In genomic region chr8:105636018-105636962, GRCm38 (mm10) we compare ENCODE assay signal across 8 mouse cellular contexts. TPM values are rescaled to one million over a fixed set of nuclear protein-coding genes. Genes with fewer than 3 reads are reported as not detected.
A peak's percentile ranks its signal among the peaks of the same experiment; 100 is the strongest.
DNase-seq lines count a peak whose midpoint lies in the region; ATAC-seq and TF ChIP-seq lines count a peak whose summit lies in the region.

Ctcf (plus strand) TSS chr8:105636568.

- in situ Hi-C loops in CH12.LX (cut with MboI; ENCODE audit: low pct_ligation_motif_present, low pct_unique_long_range_greater_than_20kb, low sequenced_read_pairs), result loop anchor here (5.0 kb wide), 1 partner anchor 51 kb away; the partner anchor contains the start of gene Carmil2

- DNase-seq in CH12.LX (ENCODE audit: extremely low read depth), result peak; percentile 89
- DNase-seq in c-Kit-positive CD71-positive TER-119-negative erythroid progenitor cells, embryonic 14.5 days (ENCODE audit: low read depth), result peak; percentile 82
- DNase-seq in heart, postnatal 0 days (ENCODE audit: low spot score), result peak; percentile 91
- DNase-seq in large intestine, adult 2 months (ENCODE audit: low read depth, low spot score), result peak; percentile 48
- DNase-seq in liver, postnatal 0 days, result peak; percentile 96
- peak; percentile 95 for DNase-seq in testis, postnatal 10 days (ENCODE audit: low spot score)

- peak within 1 kb of the TSS; percentile 73 to 89 (median 79) for H3K4me3 ChIP-seq in CH12.LX (replicated peaks in 1 of 3; ENCODE audit: low read depth in 2 of 3, low read length in 2 of 3, poor library complexity in 1 of 3)
- H3K4me3 ChIP-seq in forebrain, embryonic 12.5 days (replicated peaks), result peak within 1 kb of the TSS; percentile 90
- H3K4me3 ChIP-seq in heart, postnatal 0 days (ENCODE audit: low read depth, low read length), result peak within 1 kb of the TSS; percentile 83
- peak within 1 kb of the TSS; percentile 97 for H3K4me3 ChIP-seq in liver, postnatal 0 days (ENCODE audit: low read depth, low read length)
- peak within 1 kb of the TSS; percentile 93 for H3K4me3 ChIP-seq in neural tube, embryonic 14.5 days (ENCODE audit: low read depth, low read length)

- peak in 1 of 2 experiments; percentile 80; a peak in 2 of 4 replicates for TF ChIP-seq CTCF in CH12.LX (conservative IDR thresholded peaks at IDR 0.05 in 1 of 2, IDR thresholded peaks at IDR 0.05 in 1 of 2; ENCODE audit: low read depth in 2 of 2, low read length in 2 of 2)
- TF ChIP-seq CTCF in heart, postnatal 0 days (IDR thresholded peaks at IDR 0.05; ENCODE audit: low read depth), result no peak
- TF ChIP-seq CTCF in liver, postnatal 0 days (IDR thresholded peaks at IDR 0.05; ENCODE audit: low read depth), result peak; percentile 53

- peaks cover 54% of the 10 kb centered on the region for H3K79me2 ChIP-seq in CH12.LX (replicated peaks; ENCODE audit: control insufficient read depth, extremely low read depth, insufficient read depth, poor library complexity, severe bottlenecking)

- H3K4me1 ChIP-seq in CH12.LX (ENCODE audit: control insufficient read depth in 1 of 2, insufficient read depth in 2 of 2), result peaks cover 4 to 48% of the 10 kb centered on the region in 2 experiments; a peak in 3 of 4 replicates
- peaks cover 25% of the 10 kb centered on the region for H3K4me1 ChIP-seq in forebrain, embryonic 12.5 days
- peaks cover 22% of the 10 kb centered on the region for H3K4me1 ChIP-seq in heart, postnatal 0 days (ENCODE audit: control insufficient read depth, insufficient read depth)
- peaks cover 13% of the 10 kb centered on the region for H3K4me1 ChIP-seq in liver, postnatal 0 days (ENCODE audit: insufficient read depth)
- H3K4me1 ChIP-seq in neural tube, embryonic 14.5 days (ENCODE audit: control insufficient read depth, insufficient read depth, low read length), result peaks cover 25% of the 10 kb centered on the region

- no peaks in the 10 kb centered on the region for H3K9me3 ChIP-seq in CH12.LX (replicated peaks; ENCODE audit: low read length)
- H3K9me3 ChIP-seq in forebrain, embryonic 12.5 days, result no peaks in the 10 kb centered on the region
- no peaks in the 10 kb centered on the region for H3K9me3 ChIP-seq in heart, postnatal 0 days (replicated peaks; ENCODE audit: control insufficient read depth, low read length)
- H3K9me3 ChIP-seq in liver, postnatal 0 days (ENCODE audit: low read length), result no peaks in the 10 kb centered on the region
- H3K9me3 ChIP-seq in neural tube, embryonic 14.5 days (ENCODE audit: control insufficient read depth, low read length), result no peaks in the 10 kb centered on the region

- peak; percentile 56 for TF ChIP-seq RAD21 in CH12.LX (IDR thresholded peaks at IDR 0.05; ENCODE audit: low read depth, low read length)

- peak within 1 kb of the TSS; percentile 91 for H3K9ac ChIP-seq in CH12.LX (ENCODE audit: insufficient read depth, low read depth)
- peak within 1 kb of the TSS; percentile 98 for H3K9ac ChIP-seq in forebrain, embryonic 12.5 days
- H3K9ac ChIP-seq in heart, postnatal 0 days (replicated peaks; ENCODE audit: low read depth, low read length), result peak within 1 kb of the TSS; percentile 97
- H3K9ac ChIP-seq in liver, postnatal 0 days (replicated peaks), result peak within 1 kb of the TSS; percentile 100
- peak within 1 kb of the TSS; percentile 100 for H3K9ac ChIP-seq in neural tube, embryonic 14.5 days (replicated peaks; ENCODE audit: low read depth, low read length)

- peak; percentile 68 for TF ChIP-seq POLR2A in CH12.LX (IDR thresholded peaks at IDR 0.05; ENCODE audit: low read depth, low read length)

- under 1% methylated on average over 103 of the region's 126 CpGs for WGBS in forebrain, embryonic 12.5 days
- under 1% methylated on average over 64 of the region's 126 CpGs for WGBS in heart, postnatal 0 days
- under 1% methylated on average over 108 of the region's 126 CpGs for WGBS in large intestine, adult 2 months
- WGBS in liver, postnatal 0 days (ENCODE audit: insufficient replicate concordance), result under 1% methylated on average over 84 of the region's 126 CpGs
- under 1% methylated on average over 46 of the region's 126 CpGs for WGBS in neural tube, embryonic 14.5 days

- dilution Hi-C loops in CH12.LX (cut with MboI; ENCODE audit: extremely low pct_ligation_motif_present, extremely low pct_unique_long_range_greater_than_20kb, low sequenced_read_pairs), result no loop called here

- peak; percentile 93 for ATAC-seq in forebrain, embryonic 12.5 days (ENCODE audit: low FRiP score)
- peak; percentile 92 for ATAC-seq in heart, postnatal 0 days (ENCODE audit: insufficient read depth, low read depth)
- ATAC-seq in liver, postnatal 0 days, result peak; percentile 94
- ATAC-seq in neural tube, embryonic 14.5 days (ENCODE audit: low read depth), result peak; percentile 94

- H3K27ac ChIP-seq in CH12.LX (ENCODE audit: insufficient read depth, low read depth), result peak within 1 kb of the TSS; percentile 93
- H3K27ac ChIP-seq in forebrain, embryonic 12.5 days, result peak within 1 kb of the TSS; percentile 100
- peak within 1 kb of the TSS; percentile 98 for H3K27ac ChIP-seq in heart, postnatal 0 days (ENCODE audit: low read depth)
- peak within 1 kb of the TSS; percentile 100 for H3K27ac ChIP-seq in liver, postnatal 0 days (ENCODE audit: low read depth)
- H3K27ac ChIP-seq in neural tube, embryonic 14.5 days (ENCODE audit: low read depth, low read length), result peak within 1 kb of the TSS; percentile 100

- H3K4me2 ChIP-seq in CH12.LX (ENCODE audit: insufficient read depth, low read depth, poor library complexity, severe bottlenecking), result peak within 1 kb of the TSS; percentile 41
- peak within 1 kb of the TSS; percentile 88 for H3K4me2 ChIP-seq in forebrain, embryonic 12.5 days
- peak within 1 kb of the TSS; percentile 71 for H3K4me2 ChIP-seq in heart, postnatal 0 days (ENCODE audit: low read depth, low read length)
- H3K4me2 ChIP-seq in liver, postnatal 0 days (ENCODE audit: low read depth, low read length), result peak within 1 kb of the TSS; percentile 84
- H3K4me2 ChIP-seq in neural tube, embryonic 14.5 days (ENCODE audit: low read depth, low read length), result peak within 1 kb of the TSS; percentile 88

- TF ChIP-seq EP300 in CH12.LX (IDR thresholded peaks at IDR 0.05; ENCODE audit: low read length), result no peak
- TF ChIP-seq EP300 in heart, postnatal 0 days (IDR thresholded peaks at IDR 0.05; ENCODE audit: low read depth), result no peak
- TF ChIP-seq EP300 in liver, postnatal 0 days (IDR thresholded peaks at IDR 0.05; ENCODE audit: low read depth), result no peak; the same call in 1 of the 2 replicates

- peaks cover 0 to 10% of the 10 kb centered on the region in 2 experiments for H3K36me3 ChIP-seq in CH12.LX (replicated peaks in 1 of 2; ENCODE audit: control insufficient read depth in 1 of 2, insufficient read depth in 1 of 2, low read length in 1 of 2)
- 0 out of 2 replicates have a peak, but pooled peaks cover 3% of the 10 kb centered on the region for H3K36me3 ChIP-seq in forebrain, embryonic 12.5 days (replicated peaks)
- H3K36me3 ChIP-seq in heart, postnatal 0 days (replicated peaks; ENCODE audit: control insufficient read depth, insufficient read depth, low read length), result no peaks in the 10 kb centered on the region
- H3K36me3 ChIP-seq in liver, postnatal 0 days (replicated peaks; ENCODE audit: insufficient read depth, low read length), result no peaks in the 10 kb centered on the region
- H3K36me3 ChIP-seq in neural tube, embryonic 14.5 days (ENCODE audit: control insufficient read depth, insufficient read depth, low read length), result no peaks in the 10 kb centered on the region

- no peaks in the 10 kb centered on the region for H3K27me3 ChIP-seq in CH12.LX (replicated peaks)
- H3K27me3 ChIP-seq in forebrain, embryonic 12.5 days, result no peaks in the 10 kb centered on the region
- no peaks in the 10 kb centered on the region for H3K27me3 ChIP-seq in heart, postnatal 0 days (ENCODE audit: control insufficient read depth, insufficient read depth, low read length)
- no peaks in the 10 kb centered on the region for H3K27me3 ChIP-seq in liver, postnatal 0 days (ENCODE audit: insufficient read depth, low read length)
- H3K27me3 ChIP-seq in neural tube, embryonic 14.5 days (ENCODE audit: control insufficient read depth, insufficient read depth, low read length), result no peaks in the 10 kb centered on the region

TF ChIP-seq in CH12.LX, 34 proteins besides CTCF, POLR2A, EP300 and RAD21 (continues in another document):
- TF ChIP-seq IRF4 (IDR thresholded peaks at IDR 0.05; ENCODE audit: low read depth, low read length) (peak; percentile 48), MXI1 (IDR thresholded peaks at IDR 0.05; ENCODE audit: low read depth, low read length) (no peak; the same call in 1 of the 2 replicates), MEF2A (IDR thresholded peaks at IDR 0.05; ENCODE audit: borderline replicate concordance, low read depth, low read length) (0 out of 2 replicates have a peak, but pooled peaks have one; percentile 24), ETS1 (conservative IDR thresholded peaks at IDR 0.05; ENCODE audit: low read depth, low read length) (no peak), ELF1 (IDR thresholded peaks at IDR 0.05; ENCODE audit: low read depth, low read length) (peak; percentile 59), ZC3H11A (IDR thresholded peaks at IDR 0.05; ENCODE audit: low read depth, low read length) (no peak), HCFC1 (IDR thresholded peaks at IDR 0.05; ENCODE audit: low read depth, low read length) (peak; percentile 67), CHD2 (IDR thresholded peaks at IDR 0.05; ENCODE audit: low read length) (no peak), UBTF (IDR thresholded peaks at IDR 0.05; ENCODE audit: low read depth, low read length) (no peak; the same call in 1 of the 2 replicates), JUN (IDR thresholded peaks at IDR 0.05; ENCODE audit: insufficient read depth, low read depth, low read length) (no peak), ZNF384 (IDR thresholded peaks at IDR 0.05; ENCODE audit: low read depth, low read length) (no peak), JUND (conservative IDR thresholded peaks at IDR 0.05; ENCODE audit: low read depth, low read length) (no peak), CHD1 (IDR thresholded peaks at IDR 0.05; ENCODE audit: low read depth, low read length) (no peak), MAFK (IDR thresholded peaks at IDR 0.05; ENCODE audit: insufficient replicate concordance, low read length) (no peak), NELFE (IDR thresholded peaks at IDR 0.05; ENCODE audit: low read depth, low read length) (peak; percentile 79)

RNA-seq across cellular contexts. Expression of gene Ctcf, which starts in this region (rescaled TPM):
- 42.3 and 47.2 TPM in 2 replicates for total RNA-seq in CH12.LX (2012; rRNA removed)
- 48.3 and 52.4 TPM in 2 replicates for total RNA-seq in CH12.LX (2014; rRNA removed)
- polyA plus RNA-seq in CH12.LX (2012; ENCODE audit: insufficient read length, low read depth), result 97.9 and 107 TPM in 2 replicates
- polyA plus RNA-seq in forebrain, embryonic 12.5 days (2016; fragmentation: Nextera tagmentation; extraction: Ambion mirVana), result 163 and 165 TPM in 2 replicates
- total RNA-seq in heart, postnatal 0 days (2014; rRNA removed; ENCODE audit: low replicate concordance), result 13.7 and 21.3 TPM in 2 replicates
- polyA plus RNA-seq in heart, postnatal 0 days (2015; fragmentation: Nextera tagmentation; extraction: Ambion mirVana), result 42.0 and 42.3 TPM in 2 replicates
- polyA plus RNA-seq in large intestine, adult 2 months (2012; rRNA removed), result 9.2 and 14.7 TPM in 2 replicates
- polyA plus RNA-seq in liver, postnatal 0 days (2015; fragmentation: Nextera tagmentation; extraction: Ambion mirVana), result 41.1 and 42.2 TPM in 2 replicates
- 81.3 and 85.6 TPM in 2 replicates for polyA plus RNA-seq in neural tube, embryonic 14.5 days (2014; fragmentation: Nextera tagmentation; extraction: Ambion mirVana)

Comparison
In these comparisons a context has a peak if more than half of its experiments do, and no peak if none do; other contexts are left out.
1. Peak in every context shown above with its lines: DNase-seq, ATAC-seq, H3K4me3 ChIP-seq and H3K27ac ChIP-seq.